Mouse (Mus musculus): Measurements from ENCODE around the gene Slc6a16.
A peak's percentile ranks its signal among the peaks of the same experiment; 100 is the strongest.

Slc6a16 gene

DNA sequence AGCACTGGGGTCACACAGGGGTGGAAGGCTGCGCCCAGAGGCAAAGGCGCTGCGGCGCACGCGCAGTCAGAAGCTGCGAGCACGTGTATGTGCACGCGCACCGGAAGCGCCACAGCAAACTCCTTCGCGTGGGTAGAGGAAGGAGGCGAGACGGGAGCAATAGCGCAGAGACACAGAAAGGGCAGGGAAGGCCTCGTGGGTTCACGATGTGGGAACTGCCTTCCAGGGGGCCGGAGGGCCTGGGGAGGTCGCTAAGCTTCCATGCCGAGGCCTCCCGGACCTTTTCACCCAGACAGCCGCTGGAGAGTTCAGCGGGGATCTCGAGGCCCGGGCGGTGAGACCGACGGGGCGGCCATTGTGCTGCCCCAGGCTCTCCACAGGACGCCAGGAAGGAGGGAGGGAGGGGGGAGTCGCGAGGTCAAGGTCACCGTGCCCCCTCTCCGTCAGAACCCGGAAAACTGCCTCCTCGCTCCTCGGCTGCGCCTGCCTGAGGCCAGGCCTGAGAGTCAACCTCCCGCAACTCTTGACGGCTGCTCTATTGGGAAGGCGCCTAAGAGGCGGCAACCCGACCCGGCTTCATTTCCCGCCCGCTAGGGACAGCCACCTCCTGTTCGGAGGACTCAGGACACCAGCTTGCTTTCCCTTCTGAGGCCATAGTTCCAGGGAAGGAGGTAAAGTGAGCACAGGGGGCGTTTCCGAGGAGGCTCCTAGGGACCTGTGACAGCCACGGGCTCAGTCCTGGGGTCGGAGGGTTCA lies at the start of gene Slc6a16:
TSS of gene Slc6a16 (plus strand) at position 453 of the 756 bp plus-strand sequence.
- DNase-seq (ENCODE audit: low spot score in 2 of 2): no peak

DNA sequence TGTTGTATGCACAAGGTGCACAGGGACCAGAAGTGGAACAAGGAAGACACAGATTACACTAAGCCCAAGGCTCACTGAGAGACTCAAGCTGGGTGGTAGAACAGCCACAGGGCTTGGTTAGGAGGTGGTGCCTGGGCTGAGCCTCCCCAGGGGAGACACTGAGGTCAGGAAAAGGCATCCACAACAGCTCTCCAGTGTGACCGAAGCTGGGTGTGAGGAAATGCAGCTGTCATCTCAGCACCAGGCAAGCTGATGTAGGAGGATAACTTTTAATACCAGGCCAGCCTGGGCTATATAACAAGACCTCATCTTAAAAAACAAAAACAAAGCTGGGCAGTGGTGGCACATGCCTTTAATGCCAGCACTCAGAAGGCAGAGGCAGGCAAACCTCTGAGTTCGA lies 49.7 kb upstream of the Slc6a16 start:
- DNase-seq (ENCODE audit: low spot score in 2 of 2): no peak

- DNase-seq (ENCODE audit: low spot score in 2 of 2): no peak
Observed at GRCm38 (mm10) chr7:45191803-45192363, 49.0 kb upstream of the Slc6a16 start.

GRCm38 (mm10) chr7:45192585-45193310 lies 48.1 kb upstream of the Slc6a16 start:
- DNase-seq (ENCODE audit: low spot score in 2 of 2): no peak

GRCm38 (mm10) chr7:45193406-45193805 lies 47.5 kb upstream of the Slc6a16 start:
- DNase-seq (ENCODE audit: low spot score in 2 of 2): no peak

GRCm38 (mm10) chr7:45193871-45194785 lies 46.8 kb upstream of the Slc6a16 start:
- no peak for DNase-seq (ENCODE audit: low spot score in 2 of 2)

GRCm38 (mm10) chr7:45195341-45196175 lies 45.3 kb upstream of the Slc6a16 start:
- no peak for DNase-seq (ENCODE audit: low spot score in 2 of 2)

DNA sequence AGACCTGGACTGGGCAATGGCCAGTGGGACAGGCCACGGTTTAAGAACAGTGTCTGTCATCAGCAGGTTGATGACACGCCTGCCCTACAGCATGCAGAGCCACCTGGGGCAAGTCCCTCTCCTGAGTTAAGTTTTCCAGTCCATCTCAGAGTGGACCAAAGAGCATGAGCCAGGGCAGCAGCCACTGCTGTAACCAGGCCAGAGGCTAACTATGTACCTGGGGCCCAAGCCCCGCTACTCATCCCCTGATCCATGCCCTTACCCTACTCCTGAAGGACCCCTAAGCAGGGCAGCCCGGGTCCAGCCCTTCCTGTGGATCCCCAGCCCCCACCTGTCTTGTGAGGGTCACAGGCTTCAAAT lies 44.7 kb upstream of the Slc6a16 start:
- DNase-seq (ENCODE audit: low spot score in 2 of 2): no peak

- DNase-seq (ENCODE audit: low spot score in 2 of 2): no peak
Observed at GRCm38 (mm10) chr7:45196994-45197393, 43.9 kb upstream of the Slc6a16 start.

DNA sequence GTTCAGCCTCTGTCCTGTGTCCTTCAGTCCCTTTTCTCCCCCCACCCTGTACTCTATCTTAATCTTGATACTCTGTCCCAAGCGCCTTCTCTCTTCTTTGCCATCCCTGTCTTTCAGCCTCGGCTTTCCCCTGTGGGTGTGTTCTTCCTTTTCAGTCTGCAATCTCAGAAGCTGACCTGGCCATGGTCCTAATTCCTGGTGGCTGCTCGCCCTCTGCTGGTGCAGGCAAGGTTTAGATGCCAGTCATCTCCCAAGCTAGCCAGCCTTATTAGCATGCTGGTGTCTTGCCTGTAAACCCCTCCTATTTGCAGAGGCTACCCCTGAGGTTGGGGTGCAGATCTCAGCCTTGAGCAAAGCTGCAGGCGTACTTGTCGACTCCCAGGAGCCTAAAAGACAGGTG lies 42.5 kb upstream of the Slc6a16 start:
- DNase-seq (ENCODE audit: low spot score in 2 of 2): peak in 1 of 2 experiments; percentile 48

GRCm38 (mm10) chr7:45198961-45199360 lies 41.9 kb upstream of the Slc6a16 start:
- no peak for DNase-seq (ENCODE audit: low spot score in 2 of 2)

GRCm38 (mm10) chr7:45202654-45203053 lies 38.2 kb upstream of the Slc6a16 start:
- DNase-seq (ENCODE audit: low spot score in 2 of 2): no peak

DNA sequence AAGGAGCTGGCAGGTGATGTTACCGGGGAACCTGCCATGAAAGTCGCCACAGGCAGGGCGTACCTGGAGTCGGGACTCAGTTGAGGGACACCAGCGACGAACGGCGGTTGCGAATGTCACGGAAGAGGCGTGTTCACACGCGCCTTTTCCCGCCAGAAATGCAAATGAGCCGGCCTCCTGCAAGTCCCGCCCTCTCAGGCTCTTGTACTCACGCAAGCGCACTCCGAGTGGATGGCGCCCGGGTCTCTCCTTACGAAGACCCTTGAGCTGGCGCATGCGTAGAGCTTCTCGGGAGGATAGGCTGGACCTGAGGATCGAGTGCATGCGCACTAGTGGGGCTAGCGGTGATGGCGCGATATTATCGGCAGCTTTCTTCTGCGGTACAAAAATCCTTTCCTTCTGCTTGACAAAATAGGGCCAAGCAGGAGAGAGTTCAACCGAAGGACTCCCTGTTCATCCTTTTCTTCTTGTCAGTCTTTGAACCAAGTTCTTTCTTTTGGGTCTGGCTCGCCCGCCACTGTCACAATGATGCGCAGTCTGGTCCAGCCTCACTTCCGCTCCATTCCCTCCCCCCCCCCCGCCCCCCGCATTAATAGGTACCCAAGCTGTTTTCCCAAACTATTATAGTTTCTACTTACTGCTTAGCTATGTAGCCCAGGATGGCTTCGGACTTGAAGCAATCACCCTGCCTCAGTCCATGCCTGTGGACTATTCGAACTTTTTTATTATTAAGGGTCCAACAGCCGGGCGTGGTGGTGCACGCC lies 36.3 kb upstream of the Slc6a16 start, which contains the start of gene Ccdc155:
TSS of gene Ccdc155 (minus strand) at position 513 of the 764 bp plus-strand sequence.
- DNase-seq (ENCODE audit: low spot score in 2 of 2): peak; percentile 82 to 89

- no peak for DNase-seq (ENCODE audit: low spot score in 2 of 2)
Observed at GRCm38 (mm10) chr7:45208260-45208659, 32.6 kb upstream of the Slc6a16 start.

DNA sequence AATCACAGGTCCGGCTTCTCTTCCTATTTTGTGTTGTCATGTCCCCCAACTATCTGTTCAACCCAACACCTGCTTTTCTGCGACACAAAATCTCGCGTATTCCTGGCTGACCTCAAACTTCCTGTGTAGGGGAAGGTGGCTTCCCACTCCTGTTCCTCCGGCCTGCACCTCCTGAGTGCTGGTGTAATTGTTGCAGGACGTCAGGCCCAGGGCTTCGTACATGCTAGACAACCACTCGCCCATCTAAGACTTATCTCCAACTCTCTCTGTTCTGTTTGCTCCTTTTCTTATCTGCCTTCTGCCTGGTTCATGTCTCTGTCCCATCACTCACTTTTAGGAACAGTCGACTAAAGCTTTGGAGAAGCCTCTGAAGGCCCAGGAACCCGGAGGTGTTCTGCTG lies 29.8 kb upstream of the Slc6a16 start:
- DNase-seq (ENCODE audit: low spot score in 2 of 2): no peak

DNA sequence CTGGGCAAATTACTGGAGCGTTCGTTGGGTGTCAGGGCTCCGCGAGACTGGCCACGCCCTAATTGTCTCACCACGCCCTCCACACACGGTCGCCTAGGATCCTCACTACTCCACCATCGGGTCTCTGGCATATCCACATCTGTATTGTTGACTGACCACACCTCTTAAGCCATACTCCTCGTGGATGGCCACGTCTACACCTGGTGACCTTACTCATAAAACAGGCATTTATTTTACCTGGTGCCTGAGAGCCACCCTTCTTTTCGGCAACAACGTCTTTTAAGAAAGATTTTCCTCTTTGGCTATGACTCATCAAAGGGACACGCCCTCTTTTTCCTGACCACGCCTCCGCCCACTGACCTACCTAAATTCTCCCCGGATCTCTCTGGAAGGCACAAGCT lies 29.0 kb upstream of the Slc6a16 start, which contains the start of gene Dkkl1:
TSS of gene Dkkl1 (minus strand) at position 297 of the 401 bp plus-strand sequence.
- DNase-seq (ENCODE audit: low spot score in 2 of 2): no peak

- no peak for DNase-seq (ENCODE audit: low spot score in 2 of 2)
Observed at GRCm38 (mm10) chr7:45212356-45212755, 28.5 kb upstream of the Slc6a16 start.

DNA sequence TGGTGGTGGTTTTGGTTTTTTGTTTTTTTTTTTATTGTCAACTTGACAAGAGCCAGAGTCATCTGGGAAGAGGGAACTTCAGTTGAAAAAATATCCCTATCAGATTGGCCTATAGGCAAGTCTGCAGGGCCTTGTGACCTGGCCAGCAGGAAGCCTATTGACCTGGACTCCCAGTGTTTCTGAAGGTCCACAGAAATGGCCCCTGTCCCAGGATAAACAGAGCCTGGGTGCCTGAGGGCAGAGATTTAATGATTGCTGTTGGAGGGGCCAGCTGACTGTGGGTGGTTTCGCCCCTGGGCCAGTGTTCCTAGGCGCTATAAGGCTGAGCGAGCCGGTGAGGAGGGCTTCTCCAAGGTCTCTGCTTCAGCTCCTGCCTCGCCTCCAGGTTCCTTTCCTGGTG lies 27.2 kb upstream of the Slc6a16 start:
- DNase-seq (ENCODE audit: low spot score in 2 of 2): no peak

- DNase-seq (ENCODE audit: low spot score in 2 of 2): no peak
Observed at GRCm38 (mm10) chr7:45215673-45216441, 25.0 kb upstream of the Slc6a16 start, which contains the start of gene Tead2. Tead2 (plus strand) TSS chr7:45215753.

Measured in spleen, postnatal 4 days (tissue).